Mouse (Mus musculus): ENCODE results near the gene Cyp2w1. TPM values are rescaled to one million over a fixed set of nuclear protein-coding genes. Genes with fewer than 3 reads are reported as not detected.
"Not testable (repeated sequence)": the region's sequence is repeated elsewhere in the genome, so short reads cannot be mapped to it uniquely, and the experiment has no call there.

The Cyp2w1 gene
- polyA plus RNA-seq, 1 experiment from 2014 or later, result not detected

DNA sequence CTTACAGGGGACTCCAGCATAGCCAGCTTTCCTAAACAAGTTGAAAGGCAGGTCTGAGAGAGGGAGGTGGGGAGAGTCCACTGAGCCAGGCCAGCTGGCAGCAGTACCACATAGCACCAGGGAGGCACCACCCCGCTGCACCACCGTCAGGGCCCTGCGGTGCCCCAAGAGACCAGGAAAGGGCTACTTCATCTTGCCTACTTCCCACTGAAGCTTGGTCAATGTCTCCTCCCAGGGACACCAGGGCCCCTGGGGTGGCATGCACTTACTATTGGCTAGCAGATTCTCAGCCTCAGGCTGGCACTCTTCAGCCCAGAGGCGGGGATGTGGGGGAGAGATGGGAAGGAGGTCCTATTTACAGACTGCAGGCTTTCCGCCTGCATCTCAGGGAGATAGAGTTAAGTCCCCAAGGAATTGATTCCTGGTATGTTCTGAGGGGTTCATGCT, 28.3 kb upstream of the Cyp2w1 start:
- peaks cover 74% of the 10 kb centered on the region for H3K27me3 ChIP-seq (ENCODE audit: low read depth, poor library complexity, severe bottlenecking)
- peaks cover 19% of the 10 kb centered on the region for H3K4me1 ChIP-seq
- H3K4me3 ChIP-seq, result no peak overlapping the region
- H3K36me3 ChIP-seq, result no peaks in the 10 kb centered on the region
- H3K27ac ChIP-seq, result no peak overlapping the region
- no peak for DNase-seq (ENCODE audit: low spot score)
- H3K9me3 ChIP-seq (replicated peaks), result no peaks in the 10 kb centered on the region
- 73% methylated on average over 5 of the region's 5 CpGs for WGBS

DNA sequence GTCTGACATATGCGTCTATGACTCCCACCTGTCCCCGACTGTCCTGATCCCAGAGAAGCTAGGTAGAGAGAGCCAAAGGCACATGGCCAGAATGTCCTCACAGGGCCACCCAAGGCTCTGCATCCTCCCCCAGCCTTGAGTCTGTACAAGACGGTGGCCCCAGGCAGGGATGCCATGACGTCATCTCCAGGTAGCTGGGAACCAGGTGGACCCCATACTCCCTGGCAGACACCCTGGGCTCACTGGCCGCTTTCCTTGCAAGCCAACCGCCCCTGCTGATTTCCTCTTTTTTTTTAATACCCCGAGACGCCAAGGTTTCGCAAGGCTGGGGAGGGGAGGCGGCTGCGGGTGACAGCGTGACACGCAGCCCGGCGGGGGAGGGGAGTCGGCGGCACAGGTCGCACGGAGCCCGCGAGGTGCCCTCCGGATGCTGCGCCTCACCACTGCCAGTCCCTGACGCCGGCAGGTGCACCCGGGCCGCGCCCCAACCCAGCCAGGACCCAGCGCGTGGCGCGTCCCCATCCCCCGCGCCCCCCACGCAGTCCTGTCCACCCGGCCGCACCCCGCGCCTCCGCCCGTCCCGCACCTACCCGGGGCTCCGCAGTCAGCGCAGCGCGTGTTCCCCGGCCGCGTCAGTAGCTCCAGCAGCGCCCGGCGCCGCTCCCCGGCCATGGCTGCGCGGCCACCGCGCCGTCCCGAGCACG, 27.6 kb upstream of the Cyp2w1 start:
- peak; percentile 47 for DNase-seq (ENCODE audit: low spot score)
- Histone ChIP-seq H3K4me3 (peak overlapping the region; percentile 65), H3K36me3 (no peaks in the 10 kb centered on the region), H3K9me3 (replicated peaks) (no peaks in the 10 kb centered on the region), H3K27ac (0 out of 2 replicates have a peak overlapping the region, but pooled peaks have one; percentile 9), H3K27me3 (ENCODE audit: low read depth, poor library complexity, severe bottlenecking) (peaks cover 78% of the 10 kb centered on the region), H3K4me1 (peaks cover 19% of the 10 kb centered on the region)
- 3% methylated on average over 62 of the region's 62 CpGs for WGBS

DNA sequence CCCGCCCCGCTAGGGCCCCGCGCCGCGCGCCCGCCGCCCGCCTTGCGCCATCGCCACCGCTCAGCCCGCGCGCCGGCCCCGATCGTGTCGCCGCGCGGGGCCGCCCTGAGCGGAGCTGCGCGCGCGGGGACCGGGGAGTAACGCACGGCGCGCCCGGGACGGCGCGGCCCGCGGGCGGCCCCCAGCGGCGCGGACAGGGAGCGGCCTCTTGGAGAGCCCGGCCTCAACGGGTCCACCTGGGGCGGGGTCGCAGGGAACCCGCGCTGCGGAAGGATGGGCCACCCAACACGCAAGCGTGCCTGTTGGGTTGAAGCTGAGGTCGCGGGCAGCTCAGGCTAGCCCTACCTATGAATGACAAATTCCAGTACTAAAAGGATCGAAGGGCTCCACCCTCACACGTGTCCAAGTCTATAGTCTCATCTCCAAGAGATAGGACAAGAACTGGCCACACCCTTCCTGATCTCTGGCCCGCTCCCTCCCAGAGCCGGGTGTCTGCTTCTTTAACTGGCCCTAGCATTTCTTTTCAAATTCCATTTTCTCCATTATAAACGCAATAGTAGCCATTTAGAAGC, 26.9 kb upstream of the Cyp2w1 start, which contains the start of gene Adap1:
TSS of gene Adap1 (minus strand) at position 228 of the 572 bp plus-strand sequence.
- H3K27me3 ChIP-seq (ENCODE audit: low read depth, poor library complexity, severe bottlenecking), result peaks cover 76% of the 10 kb centered on the region
- DNase-seq (ENCODE audit: low spot score), result peak; percentile 62
- WGBS, result 8% methylated on average over 61 of the region's 61 CpGs
- peaks cover 19% of the 10 kb centered on the region for H3K4me1 ChIP-seq
- no peaks in the 10 kb centered on the region for H3K36me3 ChIP-seq
- H3K9me3 ChIP-seq (replicated peaks), result no peaks in the 10 kb centered on the region
- peak within 1 kb of the TSS; percentile 65 for H3K4me3 ChIP-seq
- 0 out of 2 replicates have a peak within 1 kb of the TSS, but pooled peaks have one; percentile 9 for H3K27ac ChIP-seq

DNA sequence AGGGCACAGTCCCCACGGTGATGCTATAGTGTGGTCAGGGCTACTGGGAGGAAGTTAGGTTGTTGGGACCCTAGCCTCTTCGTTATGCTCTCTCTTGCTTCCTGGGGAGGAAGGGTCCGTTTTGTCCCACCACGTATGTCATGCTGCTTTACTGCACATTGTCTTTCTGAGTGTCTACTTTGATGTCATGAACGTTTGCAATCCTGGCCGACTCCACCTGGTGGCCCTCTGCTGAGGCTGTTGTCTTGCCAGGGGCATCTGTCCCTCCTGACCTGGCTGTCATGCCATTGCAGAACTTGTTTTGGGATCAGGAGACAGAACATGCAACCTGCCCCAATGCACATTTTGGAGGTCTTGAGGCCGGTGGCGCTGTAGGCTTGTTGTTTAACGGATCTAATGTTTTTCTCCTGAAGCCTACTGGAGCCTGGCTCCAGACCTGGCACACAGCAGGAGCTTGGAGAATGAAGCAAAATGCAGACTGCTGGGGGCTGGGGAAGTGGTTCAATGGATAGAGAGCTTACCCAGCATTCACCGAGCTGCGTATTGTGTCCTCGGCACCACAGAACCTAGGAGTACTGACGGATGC, 26.2 kb upstream of the Cyp2w1 start:
- Histone ChIP-seq H3K9me3 (replicated peaks) (no peaks in the 10 kb centered on the region), H3K4me1 (peaks cover 19% of the 10 kb centered on the region), H3K4me3 (no peak overlapping the region), H3K27me3 (ENCODE audit: low read depth, poor library complexity, severe bottlenecking) (peaks cover 71% of the 10 kb centered on the region), H3K36me3 (no peaks in the 10 kb centered on the region), H3K27ac (no peak overlapping the region)
- no peak for DNase-seq (ENCODE audit: low spot score)
- 66% methylated on average over 13 of the region's 13 CpGs for WGBS

DNA sequence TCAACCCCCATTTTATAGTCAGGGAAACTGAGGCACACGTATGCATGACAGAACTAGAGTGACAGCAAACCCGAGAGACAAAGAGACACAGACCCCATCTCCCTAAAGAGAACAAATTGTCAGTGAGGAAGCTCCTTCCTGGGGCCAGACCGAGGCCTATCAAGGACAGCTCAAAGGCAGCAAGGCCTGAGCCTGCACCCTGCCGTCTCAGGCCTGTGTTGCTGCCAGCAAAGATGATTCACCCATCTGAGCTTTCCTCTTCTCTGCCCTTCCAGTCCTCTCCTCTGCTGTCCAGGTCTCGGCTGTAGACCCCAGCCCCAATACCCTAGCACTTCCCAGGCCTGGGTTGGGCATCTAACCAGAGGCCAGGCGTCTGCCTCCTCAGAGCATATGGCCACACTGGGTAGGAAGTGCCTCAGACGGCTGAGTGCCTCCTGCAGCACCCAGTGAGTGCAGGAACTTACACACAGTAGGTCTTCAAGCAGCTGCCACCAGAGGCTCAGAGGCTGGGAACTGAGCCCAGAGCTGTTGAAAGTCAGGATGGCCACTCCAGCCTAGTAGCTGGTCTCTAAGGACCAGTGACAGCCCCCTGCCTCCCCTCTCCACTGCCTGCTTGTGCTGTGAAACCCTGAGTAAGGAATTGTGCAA, 25.3 kb upstream of the Cyp2w1 start:
- Histone ChIP-seq H3K9me3 (replicated peaks) (no peaks in the 10 kb centered on the region), H3K27ac (no peak overlapping the region), H3K27me3 (ENCODE audit: low read depth, poor library complexity, severe bottlenecking) (peaks cover 69% of the 10 kb centered on the region), H3K4me1 (peaks cover 19% of the 10 kb centered on the region), H3K4me3 (no peak overlapping the region), H3K36me3 (no peaks in the 10 kb centered on the region)
- WGBS, result 67% methylated on average over 7 of the region's 7 CpGs
- DNase-seq (ENCODE audit: low spot score), result no peak

DNA sequence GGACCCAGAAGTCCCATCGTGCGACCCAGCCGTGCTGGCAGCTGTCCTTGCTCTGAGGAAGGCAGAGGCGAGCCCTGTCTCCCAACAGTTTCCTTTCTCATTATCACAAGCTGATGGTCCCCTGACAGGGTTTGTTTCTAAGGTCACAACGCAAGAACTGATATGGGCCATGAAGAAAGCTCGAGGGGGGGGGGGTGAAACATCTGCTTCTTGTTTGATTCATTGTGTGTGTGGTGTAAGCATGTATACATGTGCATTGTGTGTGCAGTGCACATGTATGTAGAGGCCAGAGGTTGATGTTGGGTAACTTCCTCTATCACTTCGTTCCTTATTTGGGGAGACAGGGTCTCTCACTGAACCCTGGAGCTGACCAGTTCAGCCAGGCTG, 24.8 kb upstream of the Cyp2w1 start:
- H3K9me3 ChIP-seq (replicated peaks), result no peaks in the 10 kb centered on the region
- DNase-seq (ENCODE audit: low spot score), result no peak
- WGBS, result 78% methylated on average over 7 of the region's 7 CpGs

DNA sequence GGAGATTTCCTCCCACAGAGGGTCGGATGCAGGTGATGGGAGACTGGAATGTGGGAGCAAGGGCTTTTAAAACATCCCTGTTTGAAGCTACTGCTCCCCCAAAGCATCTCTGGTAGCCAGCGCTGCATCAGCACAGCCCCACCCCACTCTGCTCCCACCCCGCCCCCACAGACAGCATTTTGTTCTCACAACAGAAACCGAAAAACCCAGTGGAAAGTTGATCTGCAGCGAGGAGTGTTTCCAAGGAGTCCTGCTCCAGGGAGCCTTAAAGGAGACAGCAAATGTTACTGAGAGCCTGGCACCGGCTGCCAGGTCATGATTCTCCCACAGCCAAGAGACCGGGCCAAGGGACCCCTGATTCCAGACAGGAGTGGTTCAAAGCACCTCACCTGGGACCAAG, 21.7 kb upstream of the Cyp2w1 start:
- Histone ChIP-seq H3K36me3 (peaks cover 13% of the 10 kb centered on the region), H3K27me3 (ENCODE audit: low read depth, poor library complexity, severe bottlenecking) (peaks cover 32% of the 10 kb centered on the region), H3K27ac (no peak overlapping the region), H3K4me3 (no peak overlapping the region), H3K4me1 (no peaks in the 10 kb centered on the region), H3K9me3 (replicated peaks) (no peaks in the 10 kb centered on the region)
- WGBS, result 77% methylated on average over 7 of the region's 7 CpGs
- no peak for DNase-seq (ENCODE audit: low spot score)

More for the DNA sequence above, 24.8 kb upstream of the Cyp2w1 start:
- Histone ChIP-seq H3K27me3 (ENCODE audit: low read depth, poor library complexity, severe bottlenecking) (peaks cover 64% of the 10 kb centered on the region), H3K4me3 (no peak overlapping the region), H3K36me3 (no peaks in the 10 kb centered on the region), H3K4me1 (peaks cover 16% of the 10 kb centered on the region), H3K27ac (no peak overlapping the region)

DNA sequence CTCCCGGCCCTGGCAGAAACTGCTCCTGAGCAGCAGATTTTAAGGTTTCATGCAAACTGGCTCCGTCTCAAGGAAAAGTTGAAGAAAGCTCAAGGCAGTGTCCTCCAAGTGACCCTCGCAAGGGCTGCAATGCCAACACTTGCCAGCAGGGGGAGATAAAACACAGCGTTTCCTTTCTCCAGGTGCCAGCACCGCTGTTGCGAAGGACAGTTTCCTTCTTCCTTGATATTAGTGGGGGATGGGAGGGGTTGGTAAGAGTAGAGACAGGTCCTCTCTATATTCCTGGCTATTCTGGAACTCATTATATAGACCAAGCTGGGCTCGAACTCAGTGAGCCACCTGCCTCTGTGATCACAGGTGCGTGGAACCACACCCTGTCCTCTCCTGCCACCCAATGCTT, 20.7 kb upstream of the Cyp2w1 start:
- H3K4me1 ChIP-seq, result no peaks in the 10 kb centered on the region
- peaks cover 22% of the 10 kb centered on the region for H3K27me3 ChIP-seq (ENCODE audit: low read depth, poor library complexity, severe bottlenecking)
- no peak overlapping the region for H3K27ac ChIP-seq
- H3K4me3 ChIP-seq, result no peak overlapping the region
- WGBS, result 23% methylated on average over 8 of the region's 8 CpGs
- H3K36me3 ChIP-seq, result peaks cover 23% of the 10 kb centered on the region
- no peaks in the 10 kb centered on the region for H3K9me3 ChIP-seq (replicated peaks)
- DNase-seq (ENCODE audit: low spot score), result peak; percentile 88

DNA sequence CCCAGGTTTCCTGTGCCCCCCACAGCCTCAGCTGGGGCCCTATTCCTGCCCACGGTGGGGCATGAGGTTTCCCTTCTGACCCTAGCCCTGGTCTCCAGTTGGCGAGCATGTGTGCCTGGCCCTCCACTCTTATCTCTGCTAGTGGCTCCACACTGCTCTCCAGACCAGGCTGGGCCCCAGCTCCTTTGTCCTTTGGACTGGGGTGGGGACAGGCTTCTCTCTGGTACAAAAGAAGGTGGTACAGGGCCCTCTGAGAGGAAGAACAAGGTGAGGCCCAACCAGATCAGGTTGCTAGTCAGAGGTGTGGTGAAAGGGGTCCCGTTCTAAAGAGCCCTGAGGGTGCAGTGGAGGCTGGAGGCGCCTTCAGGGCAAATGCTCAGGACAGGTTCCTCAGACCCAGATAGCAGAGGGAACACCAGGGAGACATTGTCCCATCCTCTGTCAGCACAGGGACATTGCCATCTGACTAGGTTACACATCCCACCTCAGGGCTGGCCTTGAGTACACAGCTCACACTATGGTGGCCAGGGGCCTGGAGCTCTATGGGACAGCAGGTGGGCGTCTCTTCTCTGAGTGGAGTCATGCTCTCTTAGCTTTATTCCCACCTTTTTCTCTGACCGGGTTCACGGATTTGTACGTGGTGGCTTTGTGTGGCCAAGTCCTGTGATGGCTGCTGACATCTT, 19.7 kb upstream of the Cyp2w1 start:
- no peak overlapping the region for H3K27ac ChIP-seq
- peaks cover 13% of the 10 kb centered on the region; the same call in 1 of the 2 replicates for H3K27me3 ChIP-seq (ENCODE audit: low read depth, poor library complexity, severe bottlenecking)
- WGBS, result 83% methylated on average over 8 of the region's 8 CpGs

DNA sequence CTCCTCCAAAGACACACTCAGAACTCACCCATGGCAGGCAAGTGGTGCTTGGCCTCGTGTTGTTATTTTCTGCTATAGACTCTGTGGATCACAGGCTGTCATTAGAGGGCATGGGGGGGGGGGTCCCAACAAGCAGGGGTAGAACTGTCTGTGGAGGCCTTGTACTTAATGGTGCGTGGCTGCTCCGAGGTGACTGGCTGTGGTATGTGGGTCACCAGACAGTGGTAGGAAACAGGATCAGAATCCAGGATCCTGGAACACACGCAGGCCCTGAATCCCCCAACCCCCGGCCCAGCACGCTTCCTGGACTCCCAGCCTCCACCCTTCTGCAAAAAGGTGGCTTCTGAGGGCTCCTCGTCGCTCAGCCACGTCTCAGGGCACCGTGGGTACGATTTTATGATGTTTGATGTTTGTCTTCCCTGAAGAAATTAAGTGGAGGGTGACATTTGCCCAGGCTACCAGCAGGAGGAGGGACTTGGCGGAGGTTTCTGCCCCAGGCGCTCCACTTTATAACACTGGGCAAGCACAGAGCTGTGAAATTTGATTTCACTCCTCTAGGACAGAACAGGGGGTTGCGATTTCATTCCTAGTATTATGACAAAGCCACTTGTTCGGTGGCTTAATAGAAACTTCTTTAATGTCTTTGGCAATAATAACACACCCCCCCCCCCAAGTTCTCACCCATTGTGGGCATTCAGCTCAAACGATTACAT, 19.0 kb upstream of the Cyp2w1 start:
- H3K27ac ChIP-seq, result no peak overlapping the region
- no peaks in the 10 kb centered on the region for H3K4me1 ChIP-seq
- no peak for DNase-seq (ENCODE audit: low spot score)
- peaks cover 39% of the 10 kb centered on the region for H3K36me3 ChIP-seq
- 87% methylated on average over 16 of the region's 16 CpGs for WGBS
- no peaks in the 10 kb centered on the region for H3K9me3 ChIP-seq (replicated peaks)
- H3K27me3 ChIP-seq (ENCODE audit: low read depth, poor library complexity, severe bottlenecking), result peaks cover 11% of the 10 kb centered on the region; the same call in 1 of the 2 replicates
- no peak overlapping the region for H3K4me3 ChIP-seq

More for the DNA sequence above, 19.7 kb upstream of the Cyp2w1 start:
- Histone ChIP-seq H3K4me3 (no peak overlapping the region), H3K9me3 (replicated peaks) (no peaks in the 10 kb centered on the region), H3K4me1 (no peaks in the 10 kb centered on the region), H3K36me3 (peaks cover 31% of the 10 kb centered on the region)
- no peak for DNase-seq (ENCODE audit: low spot score)

DNA sequence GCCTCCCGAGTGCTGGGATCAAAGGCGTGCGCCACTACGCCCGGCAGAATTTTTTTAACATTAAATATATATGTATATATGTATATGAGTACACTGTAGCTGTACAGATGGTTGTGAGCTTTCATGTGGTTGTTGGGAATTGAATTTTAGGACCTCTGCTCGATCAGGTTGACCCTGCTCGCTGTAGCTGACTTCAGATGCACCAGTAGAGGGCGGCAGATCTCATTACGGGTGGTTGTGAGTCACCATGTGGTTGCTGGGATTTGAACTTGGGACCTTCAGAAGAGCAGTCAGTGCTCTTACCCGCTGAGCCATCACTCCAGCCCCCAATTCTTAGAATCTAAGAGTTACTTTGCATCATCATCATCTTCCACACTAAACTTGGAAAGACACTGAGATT, 18.0 kb upstream of the Cyp2w1 start:
- H3K27me3 ChIP-seq (ENCODE audit: low read depth, poor library complexity, severe bottlenecking); H3K27ac ChIP-seq; H3K9me3 ChIP-seq (replicated peaks); DNase-seq (ENCODE audit: low spot score); H3K4me3 ChIP-seq; H3K4me1 ChIP-seq: not testable (repeated sequence)
- WGBS, result 82% methylated on average over 10 of the region's 10 CpGs
- H3K36me3 ChIP-seq, result peaks cover 48% of the 10 kb centered on the region

DNA sequence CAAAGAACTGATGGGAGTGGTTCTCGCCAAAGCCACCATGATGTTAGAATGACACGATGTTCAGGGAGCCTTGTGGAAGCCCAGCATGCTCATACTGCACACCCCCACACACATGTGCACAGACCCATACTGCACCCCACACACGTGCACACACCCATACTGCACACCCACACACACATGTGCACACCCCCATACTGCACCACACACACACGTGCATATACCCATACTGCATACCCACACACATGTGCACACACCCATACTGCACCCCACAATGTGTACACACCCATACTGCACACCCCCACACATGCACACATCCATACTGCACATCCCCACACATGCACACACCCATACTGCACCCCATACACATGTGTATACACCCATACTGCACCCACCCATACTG, 16.8 kb upstream of the Cyp2w1 start:
- Histone ChIP-seq H3K27me3 (ENCODE audit: low read depth, poor library complexity, severe bottlenecking) (no peaks in the 10 kb centered on the region), H3K36me3 (peaks cover 60% of the 10 kb centered on the region), H3K4me1 (no peaks in the 10 kb centered on the region), H3K27ac (no peak overlapping the region), H3K4me3 (no peak overlapping the region), H3K9me3 (replicated peaks) (no peaks in the 10 kb centered on the region)
- 91% methylated on average over 4 of the region's 4 CpGs for WGBS
- DNase-seq (ENCODE audit: low spot score), result no peak
